Mouse (Mus musculus) limb, embryonic 11.5 days (tissue): ENCODE results near the gene Gamt. TPM values are rescaled to one million over a fixed set of nuclear protein-coding genes. Genes with fewer than 3 reads are reported as not detected.

Experiments used
- ATAC-seq: fragments of 200-750 bp; cut with Nextera tagmentation; 2 replicates; pipeline ENCODE4 v1.8.0; 2017; ENCODE audit warnings: low read depth; ENCODE audit not compliant: insufficient number of reproducible peaks, low FRiP score, low TSS enrichment
- DNase-seq: peaks from one replicate; pipeline ENCODE4 v3.0.0-alpha.2; 2015; ENCODE audit warnings: low spot score
- H3K27ac ChIP-seq: fragments of 300-500 bp; sonication (generic); replicated peaks from 2 replicates; pipeline ENCODE4 v1.5.1; 2014; ENCODE audit warnings: low read depth, mild to moderate bottlenecking, low read length
- H3K27me3 ChIP-seq: fragments of 300-500 bp; sonication (generic); 2 replicates; pipeline ENCODE4 v1.6.1; 2014; ENCODE audit warnings: mild to moderate bottlenecking, low read length, mixed read lengths; ENCODE audit not compliant: control insufficient read depth, insufficient read depth
- H3K36me3 ChIP-seq: fragments of 300-500 bp; sonication (generic); 2 replicates; pipeline ENCODE4 v1.6.1; 2014; ENCODE audit warnings: mild to moderate bottlenecking, low read length, moderate library complexity, mixed read lengths; ENCODE audit not compliant: control insufficient read depth, insufficient read depth
- H3K4me1 ChIP-seq: fragments of 300-500 bp; sonication (generic); 2 replicates; pipeline ENCODE4 v1.6.1; 2014; ENCODE audit warnings: low read length, mixed read lengths; ENCODE audit not compliant: control insufficient read depth, insufficient read depth
- H3K4me2 ChIP-seq: fragments of 300-500 bp; sonication (generic); 2 replicates; pipeline ENCODE4 v1.6.1; 2014; ENCODE audit warnings: low read depth, mild to moderate bottlenecking, moderate library complexity; ENCODE audit not compliant: severe bottlenecking
- H3K4me3 ChIP-seq: fragments of 300-500 bp; sonication (generic); 2 replicates; pipeline ENCODE4 v1.5.1; 2014; ENCODE audit warnings: low read depth, low read length
- H3K9ac ChIP-seq: fragments of 300-500 bp; sonication (generic); 2 replicates; pipeline ENCODE4 v1.6.1; 2014; ENCODE audit warnings: mild to moderate bottlenecking, low read length
- H3K9me3 ChIP-seq: fragments of 300-500 bp; sonication (generic); 2 replicates; pipeline ENCODE4 v1.6.1; 2016; ENCODE audit warnings: low read length; ENCODE audit not compliant: control insufficient read depth
- WGBS: fragments of 180-500 bp; shearing (Covaris S2); extraction: QIAGEN DNeasy Blood & Tissue Kit; methylation state at CpG from one replicate; pipeline ENCODE4 v1.1.7; 2014; 5-methylcytosine and 5-hydroxymethylcytosine counted together
- polyA plus RNA-seq: library from polyadenylated mRNA; unstranded; fragments of >200 nt; fragmentation: Nextera tagmentation; extraction: Ambion mirVana; gene quantifications from 2 replicates; pipeline ENCODE4 v1.2.1, GENCODE M21; 2014

Gamt gene
- polyA plus RNA-seq, 1 experiment from 2014 or later: 18.9 TPM

- no peak overlapping the region for H3K27ac ChIP-seq
- H3K9ac ChIP-seq: peak overlapping the region; percentile 53
- DNase-seq (no peak), ATAC-seq (no peak)
- H3K9me3 ChIP-seq: no peaks in the 10 kb centered on the region
- H3K36me3 ChIP-seq: peaks cover 3% of the 10 kb centered on the region; the same call in 1 of the 2 replicates
- H3K27me3 ChIP-seq: peaks cover 49% of the 10 kb centered on the region
- peak overlapping the region; percentile 63 for H3K4me2 ChIP-seq
- WGBS: 6% methylated on average over 15 of the region's 15 CpGs
- H3K4me3 ChIP-seq: peak overlapping the region; percentile 40
- peaks cover 21% of the 10 kb centered on the region for H3K4me1 ChIP-seq
Measured at GRCm38 (mm10) chr10:80299301-80299700, 38.5 kb upstream of the Gamt start.

- no peak overlapping the region for H3K27ac ChIP-seq
- ATAC-seq: peak; percentile 65; the same call in 1 of the 2 replicates
- WGBS: 5% methylated on average over 26 of the region's 26 CpGs
Measured at GRCm38 (mm10) chr10:80298571-80299281, 37.9 kb upstream of the Gamt start.

GRCm38 (mm10) chr10:80297526-80298133 is 36.8 kb upstream of the Gamt start:
- Histone ChIP-seq H3K9ac (no peak overlapping the region), H3K36me3 (peaks cover 14% of the 10 kb centered on the region; the same call in 1 of the 2 replicates), H3K4me1 (peaks cover 29% of the 10 kb centered on the region), H3K27ac (no peak overlapping the region), H3K27me3 (peaks cover 43% of the 10 kb centered on the region), H3K9me3 (no peaks in the 10 kb centered on the region), H3K4me3 (no peak overlapping the region), H3K4me2 (no peak overlapping the region)
- 74% methylated on average over 8 of the region's 8 CpGs for WGBS
- no peak for DNase-seq
- no peak for ATAC-seq

More at GRCm38 (mm10) chr10:80298571-80299281, 37.9 kb upstream of the Gamt start:
- H3K9ac ChIP-seq: peak overlapping the region; percentile 53
- peaks cover 7% of the 10 kb centered on the region; the same call in 1 of the 2 replicates for H3K36me3 ChIP-seq
- peak overlapping the region; percentile 63 for H3K4me2 ChIP-seq
- H3K4me3 ChIP-seq: peak overlapping the region; percentile 40
- H3K9me3 ChIP-seq: no peaks in the 10 kb centered on the region
- peaks cover 47% of the 10 kb centered on the region for H3K27me3 ChIP-seq
- DNase-seq: peak; percentile 88
- peaks cover 21% of the 10 kb centered on the region for H3K4me1 ChIP-seq

GRCm38 (mm10) chr10:80296824-80297223 is 36.0 kb upstream of the Gamt start:
- Histone ChIP-seq H3K9me3 (no peaks in the 10 kb centered on the region), H3K4me1 (peaks cover 29% of the 10 kb centered on the region), H3K36me3 (peaks cover 14% of the 10 kb centered on the region; the same call in 1 of the 2 replicates), H3K27me3 (peaks cover 39% of the 10 kb centered on the region), H3K27ac (no peak overlapping the region), H3K4me2 (no peak overlapping the region; the same call in 1 of the 2 replicates), H3K4me3 (no peak overlapping the region), H3K9ac (0 out of 2 replicates have a peak overlapping the region, but pooled peaks have one; percentile 22)
- DNase-seq (no peak), ATAC-seq (no peak)
- WGBS: 80% methylated on average over 5 of the region's 5 CpGs

- no peak for ATAC-seq
- peaks cover 14% of the 10 kb centered on the region; the same call in 1 of the 2 replicates for H3K36me3 ChIP-seq
- H3K9ac ChIP-seq: peak within 1 kb of the TSS; percentile 43; the same call in 1 of the 2 replicates
- H3K4me3 ChIP-seq: peak within 1 kb of the TSS; percentile 34
- DNase-seq: peak; percentile 73
- peak within 1 kb of the TSS; percentile 73 for H3K4me2 ChIP-seq
- H3K27ac ChIP-seq: peak within 1 kb of the TSS; percentile 36; the same call in 1 of the 2 replicates
- peaks cover 29% of the 10 kb centered on the region for H3K4me1 ChIP-seq
- peaks cover 30% of the 10 kb centered on the region for H3K27me3 ChIP-seq
- no peaks in the 10 kb centered on the region for H3K9me3 ChIP-seq
- 1% methylated on average over 26 of the region's 26 CpGs for WGBS
Measured at GRCm38 (mm10) chr10:80295618-80296425, 35.0 kb upstream of the Gamt start, which contains the start of gene Apc2. Gene Apc2 (plus strand): TSS chr10:80295977.

- H3K36me3 ChIP-seq: peaks cover 14% of the 10 kb centered on the region; the same call in 1 of the 2 replicates
- peak overlapping the region; percentile 2; the same call in 1 of the 2 replicates for H3K4me2 ChIP-seq
- no peak overlapping the region for H3K9ac ChIP-seq
- no peak overlapping the region; the same call in 1 of the 2 replicates for H3K4me3 ChIP-seq
- WGBS: 44% methylated on average over 7 of the region's 7 CpGs
- no peaks in the 10 kb centered on the region for H3K9me3 ChIP-seq
- ATAC-seq (no peak), DNase-seq (no peak)
- H3K4me1 ChIP-seq: peaks cover 29% of the 10 kb centered on the region
- H3K27ac ChIP-seq: no peak overlapping the region
- H3K27me3 ChIP-seq: peaks cover 20% of the 10 kb centered on the region
Measured at GRCm38 (mm10) chr10:80294788-80295303, 34.0 kb upstream of the Gamt start.

- 71% methylated on average over 4 of the region's 4 CpGs for WGBS
- no peak overlapping the region for H3K4me3 ChIP-seq
- no peak overlapping the region for H3K4me2 ChIP-seq
- peaks cover 29% of the 10 kb centered on the region for H3K4me1 ChIP-seq
- peaks cover 14% of the 10 kb centered on the region for H3K27me3 ChIP-seq
- DNase-seq: no peak
- ATAC-seq: no peak
- H3K36me3 ChIP-seq: peaks cover 14% of the 10 kb centered on the region; the same call in 1 of the 2 replicates
- H3K9me3 ChIP-seq: no peaks in the 10 kb centered on the region
- no peak overlapping the region for H3K9ac ChIP-seq
- no peak overlapping the region for H3K27ac ChIP-seq
Measured at GRCm38 (mm10) chr10:80294311-80294710, 33.5 kb upstream of the Gamt start.
